Mouse (Mus musculus) heart, embryonic 14.5 days (tissue): ENCODE results near the gene Eef2. TPM values are rescaled to one million over a fixed set of nuclear protein-coding genes. Genes with fewer than 3 reads are reported as not detected.

Experiments
- ATAC-seq: fragments of 200-750 bp; cut with Nextera tagmentation; 2 replicates; pipeline ENCODE4 v1.8.0; 2017; ENCODE audit warnings: low read depth, moderate TSS enrichment; ENCODE audit not compliant: insufficient number of reproducible peaks, insufficient read depth, low FRiP score
- H3K27ac ChIP-seq, 2 experiments: fragments of 200-500 bp in 1 of 2; fragments of 300-500 bp in 1 of 2; sonication (generic) in 1 of 2; replicated peaks in 1 of 2; 2 replicates each; pipeline ENCODE4 v1.5.1; 2012 to 2014; ENCODE audit warnings: low read depth in 2 of 2, low read length in 2 of 2, control low read depth in 1 of 2, mild to moderate bottlenecking in 1 of 2, mixed read lengths in 1 of 2; ENCODE audit not compliant: control insufficient read depth in 1 of 2, insufficient read depth in 1 of 2
- H3K27me3 ChIP-seq: fragments of 300-500 bp; sonication (generic); 2 replicates; pipeline ENCODE4 v1.6.1; 2014; ENCODE audit warnings: mild to moderate bottlenecking, low read length, control low read depth; ENCODE audit not compliant: control insufficient read depth, insufficient read depth
- H3K36me3 ChIP-seq: fragments of 300-500 bp; sonication (generic); 2 replicates; pipeline ENCODE4 v1.6.1; 2014; ENCODE audit warnings: mild to moderate bottlenecking, control low read depth, low read length, mixed read lengths; ENCODE audit not compliant: control insufficient read depth, insufficient read depth
- H3K4me1 ChIP-seq, 2 experiments: fragments of 200-500 bp in 1 of 2; fragments of 300-500 bp in 1 of 2; sonication (generic) in 1 of 2; 2 replicates each; pipeline ENCODE4 v1.6.1; 2012 to 2014; ENCODE audit warnings: low read length in 2 of 2, control low read depth in 1 of 2, mixed read lengths in 1 of 2; ENCODE audit not compliant: control insufficient read depth in 2 of 2, insufficient read depth in 2 of 2
- H3K4me2 ChIP-seq: fragments of 300-500 bp; sonication (generic); 2 replicates; pipeline ENCODE4 v1.6.1; 2014; ENCODE audit warnings: mild to moderate bottlenecking, low read length
- H3K4me3 ChIP-seq, 2 experiments: fragments of 200-500 bp in 1 of 2; fragments of 300-500 bp in 1 of 2; sonication (generic) in 1 of 2; 2 replicates each; pipeline ENCODE4 v1.5.1; 2012 to 2014; ENCODE audit warnings: low read length in 2 of 2, mild to moderate bottlenecking in 2 of 2, control low read depth in 1 of 2, low read depth in 1 of 2, moderate library complexity in 1 of 2; ENCODE audit not compliant: control insufficient read depth in 1 of 2, insufficient read depth in 1 of 2
- H3K9ac ChIP-seq: fragments of 300-500 bp; sonication (generic); 2 replicates; pipeline ENCODE4 v1.6.1; 2014; ENCODE audit warnings: mild to moderate bottlenecking, low read length
- H3K9me3 ChIP-seq: fragments of 300-500 bp; sonication (generic); 2 replicates; pipeline ENCODE4 v1.6.1; 2016; ENCODE audit warnings: low read length, control low read depth; ENCODE audit not compliant: control insufficient read depth
- WGBS: fragments of 180-500 bp; shearing (Covaris S2); extraction: QIAGEN DNeasy Blood & Tissue Kit; methylation state at CpG from one replicate; pipeline ENCODE4 v1.1.7; 2014; 5-methylcytosine and 5-hydroxymethylcytosine counted together
- polyA plus RNA-seq: library from polyadenylated mRNA; unstranded; fragments of >200 nt; fragmentation: Nextera tagmentation; extraction: Ambion mirVana; gene quantifications from 2 replicates; pipeline ENCODE4 v1.2.1, GENCODE M21; 2014

The Eef2 gene
- polyA plus RNA-seq, 1 experiment from 2014 or later, result 337 TPM

DNA sequence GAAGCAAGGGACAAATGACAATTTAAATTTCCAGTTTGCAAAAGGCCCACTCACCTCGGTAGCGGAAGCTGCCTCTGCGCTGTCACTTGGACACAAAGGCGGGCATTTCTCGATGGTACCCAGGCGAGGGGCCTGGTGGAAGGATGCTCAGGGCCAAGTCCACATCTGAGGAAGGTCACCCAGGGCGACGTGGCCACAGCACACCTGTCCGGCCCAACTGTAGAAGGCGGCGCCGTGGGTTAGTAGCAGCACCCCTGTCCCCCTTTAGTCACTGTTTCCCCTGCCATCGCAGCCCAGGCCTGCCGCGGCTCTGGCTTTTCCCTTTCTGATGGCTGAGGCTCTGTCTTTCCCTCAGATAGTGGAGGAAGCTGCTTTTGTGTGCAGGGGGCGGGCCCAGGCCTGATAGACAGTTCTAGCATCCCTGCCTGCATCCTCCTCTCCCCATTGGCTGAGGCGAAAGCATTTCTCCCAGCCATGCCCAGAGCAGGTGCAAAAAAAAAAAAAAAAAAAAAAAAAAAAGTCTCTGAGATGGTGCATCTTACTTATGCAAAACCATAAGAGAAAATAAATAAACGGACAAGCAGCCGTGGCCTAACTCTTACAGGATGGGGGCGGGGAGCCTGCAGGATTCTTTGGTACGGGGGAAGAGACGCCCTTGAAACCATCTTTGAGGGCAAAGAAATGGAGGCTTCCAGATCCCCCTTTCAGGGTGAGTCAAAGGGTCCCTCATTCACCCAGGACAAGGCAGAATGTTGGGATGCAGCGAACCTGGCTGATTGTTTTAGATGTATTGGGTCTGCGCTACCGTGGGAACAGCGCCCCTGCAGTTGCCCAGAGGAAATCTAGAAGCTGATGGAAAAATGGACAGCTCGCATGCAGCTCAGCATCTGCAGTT, 54.3 kb downstream of the Eef2 start, which contains the start of gene Atcay:
Gene Atcay (minus strand): TSS at position 396 of the 895 bp plus-strand sequence.
- Histone ChIP-seq H3K9me3 (no peaks in the 10 kb centered on the region), H3K36me3 (no peaks in the 10 kb centered on the region), H3K4me3 (peak within 1 kb of the TSS; percentile 19 to 23), H3K4me2 (peak within 1 kb of the TSS; percentile 63), H3K27me3 (peaks cover 18% of the 10 kb centered on the region), H3K4me1 (peaks cover 12 to 23% of the 10 kb centered on the region in 2 experiments), H3K27ac (no peak within 1 kb of the TSS), H3K9ac (peak within 1 kb of the TSS; percentile 31; the same call in 1 of the 2 replicates)
- ATAC-seq, result no peak
- WGBS, result 11% methylated on average over 27 of the region's 27 CpGs

DNA sequence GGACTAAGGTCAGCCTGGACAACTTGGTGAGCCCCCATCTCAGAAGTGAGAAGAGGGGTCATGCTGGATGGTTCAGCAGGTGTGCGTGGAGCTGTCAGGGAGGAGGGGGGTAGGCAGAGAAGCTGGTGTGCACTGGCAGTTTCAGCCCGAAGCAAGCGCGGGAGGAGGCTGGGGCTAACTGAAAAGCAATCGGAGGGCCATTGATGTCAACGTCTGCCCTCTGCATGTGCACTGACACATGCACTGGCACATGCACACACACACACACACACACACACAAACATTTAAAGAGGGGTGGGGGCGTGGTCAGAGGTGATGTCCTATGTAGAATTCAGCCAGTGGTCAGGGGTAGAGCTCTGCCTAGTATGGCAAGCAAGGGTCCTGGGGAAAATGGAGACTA, 55.0 kb downstream of the Eef2 start:
- ATAC-seq, result no peak
- 61% methylated on average over 7 of the region's 7 CpGs for WGBS
- H3K9me3 ChIP-seq, result no peaks in the 10 kb centered on the region
- no peak overlapping the region for H3K4me2 ChIP-seq
- peaks cover 12 to 23% of the 10 kb centered on the region in 2 experiments for H3K4me1 ChIP-seq
- no peak overlapping the region for H3K9ac ChIP-seq
- H3K27me3 ChIP-seq, result peaks cover 18% of the 10 kb centered on the region
- no peaks in the 10 kb centered on the region for H3K36me3 ChIP-seq
- no peak overlapping the region for H3K27ac ChIP-seq
- no peak overlapping the region for H3K4me3 ChIP-seq

Other genes starting within 250 kb of the Eef2 start
- gene Gadd45b, start 246.6 kb upstream of the Eef2 start, polyA plus RNA-seq, result 34.5 and 39.8 TPM in 2 replicates
- 1.2 and 1.4 TPM in 2 replicates for gene Gng7, start 161.7 kb upstream of the Eef2 start, polyA plus RNA-seq
- gene Diras1, start 151.0 kb upstream of the Eef2 start, polyA plus RNA-seq, result not detected in 2 replicates
- gene Slc39a3, start 139.2 kb upstream of the Eef2 start, polyA plus RNA-seq, result 5.0 and 5.2 TPM in 2 replicates
- 133 and 136 TPM in 2 replicates for gene Sgta, start 116.5 kb upstream of the Eef2 start, polyA plus RNA-seq
- 18.0 and 20.8 TPM in 2 replicates for gene Thop1, start 106.6 kb upstream of the Eef2 start, polyA plus RNA-seq
- gene Creb3l3, start 77.8 kb upstream of the Eef2 start, polyA plus RNA-seq, result 0.27 and 0.46 TPM in 2 replicates
- 147 and 159 TPM in 2 replicates for gene Map2k2, start 70.7 kb upstream of the Eef2 start, polyA plus RNA-seq
- 16.8 and 18.8 TPM in 2 replicates for gene Zbtb7a, start 41.4 kb upstream of the Eef2 start, polyA plus RNA-seq
- gene Pias4, start 8.7 kb upstream of the Eef2 start, polyA plus RNA-seq, result 33.5 and 34.0 TPM in 2 replicates
- 41.5 and 51.0 TPM in 2 replicates for gene Dapk3, start 6.4 kb downstream of the Eef2 start, polyA plus RNA-seq
- not detected in 2 replicates for gene 4930442H23Rik, start 7.2 kb downstream of the Eef2 start, polyA plus RNA-seq
- gene Nmrk2, start 25.4 kb downstream of the Eef2 start, polyA plus RNA-seq, result 7.4 and 8.3 TPM in 2 replicates
- gene Atcay, start 54.2 kb downstream of the Eef2 start, polyA plus RNA-seq, result 0.74 and 0.80 TPM in 2 replicates
- gene Zfr2, start 56.5 kb downstream of the Eef2 start, polyA plus RNA-seq, result 5.0 and 7.3 TPM in 2 replicates
- 0.91 and 1.3 TPM in 2 replicates for gene Matk, start 76.3 kb downstream of the Eef2 start, polyA plus RNA-seq
- 274 and 298 TPM in 2 replicates for gene Mrpl54, start 90.3 kb downstream of the Eef2 start, polyA plus RNA-seq
- gene Apba3, start 90.3 kb downstream of the Eef2 start, polyA plus RNA-seq, result 38.8 and 39.8 TPM in 2 replicates
- gene Tjp3, start 115.0 kb downstream of the Eef2 start, polyA plus RNA-seq, result 1.8 and 2.2 TPM in 2 replicates
- 31.4 and 33.7 TPM in 2 replicates for gene Pip5k1c, start 116.3 kb downstream of the Eef2 start, polyA plus RNA-seq
- gene Cactin, start 144.5 kb downstream of the Eef2 start, polyA plus RNA-seq, result 16.6 and 16.9 TPM in 2 replicates
- 9.5 and 11.3 TPM in 2 replicates for gene Tbxa2r, start 152.1 kb downstream of the Eef2 start, polyA plus RNA-seq
- gene Gipc3, start 166.6 kb downstream of the Eef2 start, polyA plus RNA-seq, result 0.11 TPM in 1 of 2 replicates, not detected in the other
- gene Hmg20b, start 173.8 kb downstream of the Eef2 start, polyA plus RNA-seq, result 94.2 and 97.0 TPM in 2 replicates
- gene Mfsd12, start 180.9 kb downstream of the Eef2 start, polyA plus RNA-seq, result 3.7 and 6.5 TPM in 2 replicates
- gene 4930404N11Rik, start 189.2 kb downstream of the Eef2 start, polyA plus RNA-seq, result 0.28 and 0.38 TPM in 2 replicates
- gene Fzr1, start 201.9 kb downstream of the Eef2 start, polyA plus RNA-seq, result 64.6 and 67.0 TPM in 2 replicates
- 52.6 and 53.5 TPM in 2 replicates for gene Dohh, start 207.8 kb downstream of the Eef2 start, polyA plus RNA-seq
- 1.7 and 2.0 TPM in 2 replicates for gene Gm48551, start 207.8 kb downstream of the Eef2 start, polyA plus RNA-seq
- gene Gm48552, start 212.4 kb downstream of the Eef2 start, polyA plus RNA-seq, result 1.0 TPM in 2 replicates
- gene Smim24, start 216.4 kb downstream of the Eef2 start, polyA plus RNA-seq, result 3.8 and 4.7 TPM in 2 replicates